Mouse (Mus musculus) gastrocnemius, postnatal 4 days (tissue): ENCODE measurements at regions not wholly inside any gene's neighbourhood (a gene's known extent, or its start where the extent isn't known, plus 50 kb on each side); places are given as distances from the start of the nearest gene placed in this dataset.

Experiments
- DNase-seq, 2 experiments: peaks; one replicate each; pipeline ENCODE4 v3.0.0; 2021 to 2022; ENCODE audit warnings: low spot score in 2 of 2, mixed read lengths in 2 of 2

GRCm38 (mm10) chr2:45652977-45653376 lies 535.8 kb upstream of the Zeb2 start:
- no peak for DNase-seq

GRCm38 (mm10) chr2:45650271-45650985 lies 533.2 kb upstream of the Zeb2 start:
- no peak for DNase-seq

GRCm38 (mm10) chr2:45647846-45648245 lies 530.7 kb upstream of the Zeb2 start:
- DNase-seq = no peak

- no peak for DNase-seq
These were observed 512.9 kb upstream of the Zeb2 start for GRCm38 (mm10) chr2:45630081-45630480.

GRCm38 (mm10) chr2:45629616-45630015 lies 512.4 kb upstream of the Zeb2 start:
- no peak for DNase-seq

- no peak for DNase-seq
These were observed 505.9 kb upstream of the Zeb2 start for GRCm38 (mm10) chr2:45623056-45623455.

- DNase-seq = no peak
These were observed 491.7 kb upstream of the Zeb2 start for GRCm38 (mm10) chr2:45608926-45609325.

- DNase-seq = no peak
These were observed 490.2 kb upstream of the Zeb2 start for GRCm38 (mm10) chr2:45607393-45607792.

- DNase-seq = no peak
These were observed 484.2 kb upstream of the Zeb2 start for GRCm38 (mm10) chr2:45601332-45601900.

- no peak for DNase-seq
These were observed 476.6 kb upstream of the Zeb2 start for GRCm38 (mm10) chr2:45593765-45594164.

GRCm38 (mm10) chr2:45590980-45591379 lies 473.8 kb upstream of the Zeb2 start:
- DNase-seq = no peak

- no peak for DNase-seq
These were observed 471.1 kb upstream of the Zeb2 start for GRCm38 (mm10) chr2:45588248-45588647.

- no peak for DNase-seq
These were observed 469.5 kb upstream of the Zeb2 start for GRCm38 (mm10) chr2:45586588-45587200.

GRCm38 (mm10) chr2:45581549-45581925 lies 464.3 kb upstream of the Zeb2 start:
- peak in 1 of 2 experiments; percentile 13 for DNase-seq

GRCm38 (mm10) chr2:45580838-45581548 lies 463.8 kb upstream of the Zeb2 start:
- DNase-seq = peak in 1 of 2 experiments; percentile 23

- DNase-seq = no peak
These were observed 455.7 kb upstream of the Zeb2 start for GRCm38 (mm10) chr2:45572906-45573305.

- no peak for DNase-seq
These were observed 437.5 kb upstream of the Zeb2 start for GRCm38 (mm10) chr2:45554707-45555106.

- DNase-seq = no peak
These were observed 424.2 kb upstream of the Zeb2 start for GRCm38 (mm10) chr2:45541394-45541793.

- no peak for DNase-seq
These were observed 421.8 kb upstream of the Zeb2 start for GRCm38 (mm10) chr2:45538950-45539349.

GRCm38 (mm10) chr2:45537722-45538121 lies 420.5 kb upstream of the Zeb2 start:
- DNase-seq = no peak

GRCm38 (mm10) chr2:45534806-45535205 lies 417.6 kb upstream of the Zeb2 start:
- DNase-seq = peak in 1 of 2 experiments; percentile 8

- no peak for DNase-seq
These were observed 405.1 kb upstream of the Zeb2 start for GRCm38 (mm10) chr2:45522310-45522709.
